34 mouse cellular contexts compared by ENCODE assay signal in genomic region chr6:48720326-48720725, GRCm38 (mm10). TPM values are rescaled to one million over a fixed set of nuclear protein-coding genes. Genes with fewer than 3 reads are reported as not detected.
DNase-seq lines count a peak whose midpoint lies in the region; ATAC-seq and TF ChIP-seq lines count a peak whose summit lies in the region.
"Had no signal": no experiment of that assay in that cellular context is flagged by ENCODE, and none has a peak within 500 bp of the region (broad histone marks: within the 10 kb centered on the region; RNA-seq: fewer than 3 reads in every experiment).

No protein-coding gene starts in this region.

- in situ Hi-C loops in CH12.LX (cut with MboI; ENCODE audit: low pct_ligation_motif_present, low pct_unique_long_range_greater_than_20kb, low sequenced_read_pairs) = no loop called here

- TF ChIP-seq RAD21 in CH12.LX (IDR thresholded peaks at IDR 0.05; ENCODE audit: low read depth, low read length) = no peak

- peaks cover 14% of the 10 kb centered on the region for H3K79me2 ChIP-seq in CH12.LX (replicated peaks; ENCODE audit: control insufficient read depth, extremely low read depth, insufficient read depth, poor library complexity, severe bottlenecking)

- no peak overlapping the region for H3K9ac ChIP-seq in CH12.LX (ENCODE audit: insufficient read depth, low read depth)
- H3K9ac ChIP-seq: embryonic facial prominence, embryonic 13.5 days; forebrain, embryonic 13.5 days; forebrain, postnatal 0 days; heart, embryonic 13.5 days; hindbrain, embryonic 14.5 days; intestine, embryonic 15.5 days had no signal

- ATAC-seq in inflammation-experienced regulatory T-cells, adult 6 months = peak; percentile 11
- ATAC-seq: forebrain, embryonic 13.5 days; forebrain, postnatal 0 days; hindbrain, postnatal 0 days; intestine, embryonic 15.5 days; Patski had no signal

- no peak for TF ChIP-seq CTCF in CH12.LX (conservative IDR thresholded peaks at IDR 0.05 in 1 of 2, IDR thresholded peaks at IDR 0.05 in 1 of 2; ENCODE audit: low read depth in 2 of 2, low read length in 2 of 2)

- H3K4me3 ChIP-seq in CH12.LX (replicated peaks in 1 of 3; ENCODE audit: low read depth in 2 of 3, low read length in 2 of 3, poor library complexity in 1 of 3) = peak overlapping the region in 1 of 3 experiments; percentile 20
- H3K4me3 ChIP-seq: embryonic facial prominence, embryonic 10.5 days; embryonic facial prominence, embryonic 13.5 days; erythroblast, embryonic 14.5 days; forebrain, embryonic 10.5 days; forebrain, embryonic 13.5 days; gastrocnemius, adult 2 months; heart, embryonic 13.5 days; intestine, embryonic 15.5 days had no signal

- H3K4me1 ChIP-seq in CH12.LX (ENCODE audit: control insufficient read depth in 1 of 2, insufficient read depth in 2 of 2) = peaks cover 25 to 62% of the 10 kb centered on the region in 2 experiments
- H3K4me1 ChIP-seq: embryonic facial prominence, embryonic 13.5 days; intestine, embryonic 15.5 days had no signal

- TF ChIP-seq EP300 in CH12.LX (IDR thresholded peaks at IDR 0.05; ENCODE audit: low read length) = no peak

- no peaks in the 10 kb centered on the region for H3K27me3 ChIP-seq in CH12.LX (replicated peaks)
- H3K27me3 ChIP-seq: embryonic facial prominence, embryonic 13.5 days; forebrain, embryonic 13.5 days; heart, embryonic 13.5 days; intestine, embryonic 15.5 days had no signal

- DNase-seq in kidney, postnatal 10 days = peak; percentile 59
- DNase-seq in kidney, adult 8-10 months = no peak
- no peak for DNase-seq in CH12.LX (ENCODE audit: extremely low read depth)
- DNase-seq in urinary bladder, postnatal 14 days (ENCODE audit: low spot score) = no peak
- DNase-seq in right cerebral cortex, postnatal 4 days = no peak
- DNase-seq: adrenal gland, postnatal 10 days; adrenal gland, postnatal 36 days; cerebellum, adult 2 months; cerebellum, adult 9-11 months; cerebellum, postnatal 36 days; embryo, embryonic 11 days; forebrain, postnatal 0 days; gastrocnemius, adult 2 months; gastrocnemius, postnatal 14 days; heart, adult 18-20 months; heart, postnatal 14 days; heart, postnatal 4 days had no signal

- dilution Hi-C loops in CH12.LX (cut with MboI; ENCODE audit: extremely low pct_ligation_motif_present, extremely low pct_unique_long_range_greater_than_20kb, low sequenced_read_pairs) = no loop called here

- H3K4me2 ChIP-seq in CH12.LX (ENCODE audit: insufficient read depth, low read depth, poor library complexity, severe bottlenecking) = peak overlapping the region; percentile 93
- H3K4me2 ChIP-seq: embryonic facial prominence, embryonic 13.5 days; forebrain, embryonic 13.5 days; heart, embryonic 13.5 days; hindbrain, embryonic 14.5 days; intestine, embryonic 15.5 days had no signal

- no peak for TF ChIP-seq POLR2A in CH12.LX (IDR thresholded peaks at IDR 0.05; ENCODE audit: low read depth, low read length)

- H3K9me3 ChIP-seq in CH12.LX (replicated peaks; ENCODE audit: low read length) = no peaks in the 10 kb centered on the region
- H3K9me3 ChIP-seq: embryonic facial prominence, embryonic 10.5 days; embryonic facial prominence, embryonic 13.5 days; forebrain, embryonic 10.5 days; forebrain, embryonic 13.5 days; G1E; heart, embryonic 13.5 days; intestine, embryonic 15.5 days had no signal

- H3K36me3 ChIP-seq in CH12.LX (replicated peaks in 1 of 2; ENCODE audit: control insufficient read depth in 1 of 2, insufficient read depth in 1 of 2, low read length in 1 of 2) = peaks cover 0 to 4% of the 10 kb centered on the region in 2 experiments
- H3K36me3 ChIP-seq: embryonic facial prominence, embryonic 10.5 days; embryonic facial prominence, embryonic 13.5 days; forebrain, embryonic 10.5 days; G1E; heart, embryonic 13.5 days; intestine, embryonic 15.5 days had no signal

- no peak overlapping the region; the same call in 1 of the 2 replicates for H3K27ac ChIP-seq in CH12.LX (ENCODE audit: insufficient read depth, low read depth)
- H3K27ac ChIP-seq: embryonic facial prominence, embryonic 10.5 days; embryonic facial prominence, embryonic 13.5 days; forebrain, embryonic 10.5 days; forebrain, embryonic 13.5 days; gastrocnemius, adult 2 months; heart, embryonic 13.5 days; hindbrain, embryonic 14.5 days; hindbrain, postnatal 0 days; intestine, embryonic 15.5 days had no signal

TF ChIP-seq in CH12.LX, 34 proteins besides CTCF, POLR2A, EP300 and RAD21:
- TF ChIP-seq MAZ (IDR thresholded peaks at IDR 0.05; ENCODE audit: low read depth, low read length) (no peak), USF1 (IDR thresholded peaks at IDR 0.05; ENCODE audit: low read depth, low read length) (no peak), ZKSCAN1 (IDR thresholded peaks at IDR 0.05; ENCODE audit: borderline replicate concordance, low read depth, low read length) (no peak), ZMIZ1 (IDR thresholded peaks at IDR 0.05; ENCODE audit: low read depth, low read length) (no peak), ELF1 (IDR thresholded peaks at IDR 0.05; ENCODE audit: low read depth, low read length) (no peak), UBTF (IDR thresholded peaks at IDR 0.05; ENCODE audit: low read depth, low read length) (no peak), IRF4 (IDR thresholded peaks at IDR 0.05; ENCODE audit: low read depth, low read length) (no peak), E2F4 (IDR thresholded peaks at IDR 0.05; ENCODE audit: insufficient replicate concordance, low read depth, low read length) (no peak), USF2 (conservative IDR thresholded peaks at IDR 0.05; ENCODE audit: low read depth, low read length) (no peak), NELFE (IDR thresholded peaks at IDR 0.05; ENCODE audit: low read depth, low read length) (no peak), HCFC1 (IDR thresholded peaks at IDR 0.05; ENCODE audit: low read depth, low read length) (no peak), SIN3A (IDR thresholded peaks at IDR 0.05; ENCODE audit: low read length) (no peak)
TF ChIP-seq in CH12.LX: peak in this region for 0.

RNA-seq across cellular contexts. Expression of gene Gimap7, which starts 1.9 kb away (rescaled TPM):
- total RNA-seq in CH12.LX (2012; rRNA removed) (14.5 and 16.3 TPM in 2 replicates), CH12.LX (2014; rRNA removed) (4.2 and 4.3 TPM in 2 replicates)
- polyA plus RNA-seq in CH12.LX (2012; ENCODE audit: insufficient read length, low read depth) = 7.0 and 7.1 TPM in 2 replicates
- polyA plus RNA-seq in inflammation-experienced regulatory T-cells, adult 6 months (2017; shearing (Covaris generic)) = 100 to 1,000 TPM; 458 to 769 (median 564) TPM
- total RNA-seq: forebrain, postnatal 0 days; gastrocnemius, adult 2 months; gastrocnemius, postnatal 14 days; gastrocnemius, postnatal 4 days; heart, postnatal 4 days; hindbrain, postnatal 0 days had no signal
- polyA plus RNA-seq: C2C12; cerebellum, adult 2 months; cortical plate, adult 2 months; embryonic facial prominence, embryonic 10.5 days; embryonic facial prominence, embryonic 13.5 days; erythroblast, embryonic 14.5 days; forebrain, embryonic 10.5 days; forebrain, embryonic 13.5 days; forebrain, postnatal 0 days; frontal cortex, adult 2 months; G1E; heart, embryonic 13.5 days; hindbrain, embryonic 11.5 days; hindbrain, embryonic 14.5 days; hindbrain, postnatal 0 days; Patski had no signal

RNA-seq across cellular contexts. Expression of gene Gm28053, which starts 1.9 kb away (rescaled TPM):
- total RNA-seq in CH12.LX (2012; rRNA removed) = 10.0 and 12.0 TPM in 2 replicates
- 8.0 and 8.8 TPM in 2 replicates for total RNA-seq in CH12.LX (2014; rRNA removed)
- polyA plus RNA-seq in CH12.LX (2012; ENCODE audit: insufficient read length, low read depth) = 22.7 and 46.9 TPM in 2 replicates
- 10 to 100 TPM; 58.9 to 85.2 (median 59.9) TPM for polyA plus RNA-seq in inflammation-experienced regulatory T-cells, adult 6 months (2017; shearing (Covaris generic))
- total RNA-seq: forebrain, postnatal 0 days; G1E; hindbrain, postnatal 0 days had no signal
- polyA plus RNA-seq: C2C12; embryonic facial prominence, embryonic 10.5 days; erythroblast, embryonic 14.5 days; forebrain, embryonic 10.5 days; forebrain, postnatal 0 days; G1E; hindbrain, embryonic 11.5 days; hindbrain, postnatal 0 days; Patski had no signal

RNA-seq across cellular contexts. Expression of gene Gimap6, which starts 12.3 kb away (rescaled TPM):
- total RNA-seq in CH12.LX (2012; rRNA removed) (78.1 and 88.9 TPM in 2 replicates), CH12.LX (2014; rRNA removed) (128 and 158 TPM in 2 replicates)
- 87.9 and 97.2 TPM in 2 replicates for polyA plus RNA-seq in CH12.LX (2012; ENCODE audit: insufficient read length, low read depth)
- 1,000 to 10,000 TPM; 1,024 to 1,390 (median 1,261) TPM for polyA plus RNA-seq in inflammation-experienced regulatory T-cells, adult 6 months (2017; shearing (Covaris generic))
- polyA plus RNA-seq: C2C12; erythroblast, embryonic 14.5 days; Patski had no signal

RNA-seq across cellular contexts. Expression of gene Gimap1, which starts 18.5 kb away (rescaled TPM):
- total RNA-seq in CH12.LX (2012; rRNA removed) = 136 and 144 TPM in 2 replicates
- total RNA-seq in CH12.LX (2014; rRNA removed) = 54.5 and 57.4 TPM in 2 replicates
- polyA plus RNA-seq in CH12.LX (2012; ENCODE audit: insufficient read length, low read depth) = 91.8 and 113 TPM in 2 replicates
- 100 to 1,000 TPM; 353 to 386 (median 354) TPM for polyA plus RNA-seq in inflammation-experienced regulatory T-cells, adult 6 months (2017; shearing (Covaris generic))
- total RNA-seq: G1E had no signal
- polyA plus RNA-seq: C2C12, G1E had no signal

RNA-seq across cellular contexts. Expression of gene Gimap5, which starts 25.7 kb away (rescaled TPM):
- total RNA-seq in CH12.LX (2012; rRNA removed) (82.1 and 82.3 TPM in 2 replicates), CH12.LX (2014; rRNA removed) (74.6 and 77.6 TPM in 2 replicates)
- 56.9 and 59.6 TPM in 2 replicates for polyA plus RNA-seq in CH12.LX (2012; ENCODE audit: insufficient read length, low read depth)
- 100 to 1,000 TPM; 218 to 266 (median 236) TPM for polyA plus RNA-seq in inflammation-experienced regulatory T-cells, adult 6 months (2017; shearing (Covaris generic))
- polyA plus RNA-seq: C2C12, G1E, Patski had no signal

Comparison
In these comparisons a context has a peak if more than half of its experiments do, and no peak if none do; other contexts are left out.
1. RNA of gene Gimap7, which starts 1.9 kb away (polyA plus RNA-seq): 458 to 769 TPM in inflammation-experienced regulatory T-cells, adult 6 months; 7.0 to 7.1 TPM in CH12.LX; every median in the first group is over 10 times any median in the second.
2. RNA of gene Gimap6, which starts 12.3 kb away (polyA plus RNA-seq): 1,024 to 1,390 TPM in inflammation-experienced regulatory T-cells, adult 6 months; 87.9 to 97.2 TPM in CH12.LX; every median in the first group is over 10 times any median in the second.